In the genomic region with DNA sequence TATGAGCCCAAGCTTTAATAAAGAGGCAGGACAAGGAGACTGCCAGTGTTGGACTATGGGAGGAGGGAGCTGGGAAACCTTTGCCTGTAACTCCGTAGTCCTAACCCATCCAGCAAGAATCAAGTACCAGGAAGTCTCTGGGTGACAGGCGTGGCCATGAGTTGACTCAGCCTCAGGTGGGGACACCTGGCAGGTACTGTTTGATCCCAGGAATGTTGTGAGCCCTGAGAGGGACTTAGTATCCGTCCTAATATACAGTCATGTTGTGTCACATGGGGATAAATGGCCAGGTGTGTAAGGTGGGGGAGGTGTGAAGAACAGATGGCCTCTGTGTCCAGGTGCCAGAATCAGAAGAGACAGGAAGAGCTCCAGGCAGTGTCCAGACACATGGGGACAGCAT, we compare ENCODE assay signal across 30 mouse cellular contexts. TPM values are rescaled to one million over a fixed set of nuclear protein-coding genes. Genes with fewer than 3 reads are reported as not detected.
A peak's percentile ranks its signal among the peaks of the same experiment; 100 is the strongest.
DNase-seq lines count a peak whose midpoint lies in the region; ATAC-seq lines count a peak whose summit lies in the region.
"Had no signal": no experiment of that assay in that cellular context is flagged by ENCODE, and none has a peak within 500 bp of the region (broad histone marks: within the 10 kb centered on the region; RNA-seq: fewer than 3 reads in every experiment).

No protein-coding gene starts in this region.

- no peak overlapping the region for H3K4me2 ChIP-seq in intestine, embryonic 16.5 days (ENCODE audit: low read depth, low read length)
- no peak overlapping the region for H3K4me2 ChIP-seq in stomach, embryonic 15.5 days
- H3K4me2 ChIP-seq in hindbrain, embryonic 11.5 days (replicated peaks; ENCODE audit: low read depth, low read length), result no peak overlapping the region
- H3K4me2 ChIP-seq: embryonic facial prominence, embryonic 13.5 days; heart, embryonic 13.5 days; hindbrain, embryonic 13.5 days had no signal

- no peaks in the 10 kb centered on the region for H3K36me3 ChIP-seq in intestine, embryonic 16.5 days (ENCODE audit: control insufficient read depth, insufficient read depth, low read length)
- no peaks in the 10 kb centered on the region for H3K36me3 ChIP-seq in stomach, embryonic 15.5 days
- no peaks in the 10 kb centered on the region for H3K36me3 ChIP-seq in hindbrain, embryonic 11.5 days (ENCODE audit: control insufficient read depth, insufficient read depth, low read length)
- no peaks in the 10 kb centered on the region for H3K36me3 ChIP-seq in forebrain, embryonic 10.5 days (replicated peaks)
- H3K36me3 ChIP-seq: embryonic facial prominence, embryonic 10.5 days; embryonic facial prominence, embryonic 13.5 days; heart, embryonic 13.5 days; hindbrain, embryonic 13.5 days had no signal

- peak; percentile 72 for ATAC-seq in intestine, embryonic 16.5 days
- ATAC-seq in stomach, embryonic 15.5 days (ENCODE audit: insufficient read depth, low FRiP score, low read depth), result 0 out of 2 replicates have a peak, but pooled peaks have one; percentile 22
- ATAC-seq in hindbrain, embryonic 11.5 days (ENCODE audit: low FRiP score), result no peak
- ATAC-seq: activated CD4-positive, CD25-positive, alpha-beta regulatory T cell, adult 4 months; CD4-positive, CD25-positive, alpha-beta regulatory T cell, adult 4 months; forebrain, embryonic 14.5 days; forebrain, postnatal 0 days; hindbrain, embryonic 16.5 days had no signal

- no peak overlapping the region for H3K4me3 ChIP-seq in intestine, embryonic 16.5 days (ENCODE audit: low read length)
- H3K4me3 ChIP-seq in stomach, embryonic 15.5 days (replicated peaks), result no peak overlapping the region
- no peak overlapping the region for H3K4me3 ChIP-seq in hindbrain, embryonic 11.5 days (ENCODE audit: low read depth, low read length)
- no peak overlapping the region for H3K4me3 ChIP-seq in forebrain, embryonic 10.5 days
- H3K4me3 ChIP-seq: embryonic facial prominence, embryonic 10.5 days; embryonic facial prominence, embryonic 13.5 days; erythroblast, embryonic 14.5 days; gastrocnemius, adult 2 months; heart, embryonic 13.5 days; hindbrain, embryonic 13.5 days had no signal

- DNase-seq in testis, postnatal 10 days (ENCODE audit: low spot score), result peak; percentile 17
- DNase-seq in testis, postnatal 14 days (ENCODE audit: low spot score), result no peak
- no peak for DNase-seq in left cerebral cortex, adult 18-20 months (ENCODE audit: low spot score in 2 of 2)
- no peak for DNase-seq in hindbrain, embryonic 11.5 days (ENCODE audit: low spot score)
- no peak for DNase-seq in forebrain, embryonic 10.5 days (ENCODE audit: extremely low spot score, low spot score)
- DNase-seq: adrenal gland, adult 8-10 months; adrenal gland, postnatal 25 days; cerebellum, adult 11-12 months; cerebellum, adult 8-10 months; cerebellum, postnatal 10 days; cerebellum, postnatal 36 days; embryo, embryonic 11 days; forebrain, postnatal 0 days; gastrocnemius, adult 2 months; gastrocnemius, postnatal 14 days; heart, adult 18-20 months; heart, postnatal 14 days had no signal

- peak overlapping the region; percentile 59 for H3K27ac ChIP-seq in intestine, embryonic 16.5 days (ENCODE audit: low read length)
- H3K27ac ChIP-seq in stomach, embryonic 15.5 days, result no peak overlapping the region
- no peak overlapping the region for H3K27ac ChIP-seq in hindbrain, embryonic 11.5 days (ENCODE audit: low read depth, low read length)
- no peak overlapping the region for H3K27ac ChIP-seq in forebrain, embryonic 10.5 days
- H3K27ac ChIP-seq: embryonic facial prominence, embryonic 10.5 days; embryonic facial prominence, embryonic 13.5 days; gastrocnemius, adult 2 months; heart, embryonic 13.5 days; hindbrain, embryonic 13.5 days had no signal

- WGBS in intestine, embryonic 16.5 days, result 50% methylated on average over 3 of the region's 3 CpGs
- 56% methylated on average over 3 of the region's 3 CpGs for WGBS in stomach, embryonic 15.5 days
- WGBS in hindbrain, embryonic 11.5 days, result 69% methylated on average over 3 of the region's 3 CpGs
- WGBS in forebrain, embryonic 10.5 days, result 78% methylated on average over 3 of the region's 3 CpGs

- 0 out of 2 replicates have a peak, but pooled peaks cover 11% of the 10 kb centered on the region for H3K4me1 ChIP-seq in intestine, embryonic 16.5 days (ENCODE audit: control insufficient read depth, insufficient read depth, low read length)
- H3K4me1 ChIP-seq in stomach, embryonic 15.5 days, result no peaks in the 10 kb centered on the region
- no peaks in the 10 kb centered on the region for H3K4me1 ChIP-seq in hindbrain, embryonic 11.5 days (replicated peaks; ENCODE audit: control insufficient read depth, insufficient read depth, low read length)
- peaks cover 6% of the 10 kb centered on the region; the same call in 1 of the 2 replicates for H3K4me1 ChIP-seq in forebrain, embryonic 10.5 days
- H3K4me1 ChIP-seq: heart, embryonic 13.5 days had no signal

- H3K9me3 ChIP-seq in intestine, embryonic 16.5 days (ENCODE audit: control insufficient read depth, low read length), result no peaks in the 10 kb centered on the region
- H3K9me3 ChIP-seq in stomach, embryonic 15.5 days, result no peaks in the 10 kb centered on the region
- no peaks in the 10 kb centered on the region for H3K9me3 ChIP-seq in hindbrain, embryonic 11.5 days (ENCODE audit: control insufficient read depth, low read length)
- H3K9me3 ChIP-seq in forebrain, embryonic 10.5 days, result peaks cover 10% of the 10 kb centered on the region; the same call in 1 of the 2 replicates
- H3K9me3 ChIP-seq: embryonic facial prominence, embryonic 13.5 days; hindbrain, embryonic 13.5 days had no signal

- no peak overlapping the region for H3K9ac ChIP-seq in intestine, embryonic 16.5 days (ENCODE audit: low read depth, low read length)
- no peak overlapping the region for H3K9ac ChIP-seq in stomach, embryonic 15.5 days
- H3K9ac ChIP-seq in hindbrain, embryonic 11.5 days (ENCODE audit: low read depth, low read length), result no peak overlapping the region
- H3K9ac ChIP-seq: embryonic facial prominence, embryonic 13.5 days; forebrain, postnatal 0 days; heart, embryonic 13.5 days; hindbrain, embryonic 13.5 days had no signal

- no peaks in the 10 kb centered on the region for H3K27me3 ChIP-seq in intestine, embryonic 16.5 days (replicated peaks; ENCODE audit: control insufficient read depth, insufficient read depth, low read length)
- no peaks in the 10 kb centered on the region for H3K27me3 ChIP-seq in stomach, embryonic 15.5 days (replicated peaks)
- no peaks in the 10 kb centered on the region for H3K27me3 ChIP-seq in hindbrain, embryonic 11.5 days (ENCODE audit: control insufficient read depth, insufficient read depth, low read length)
- no peaks in the 10 kb centered on the region for H3K27me3 ChIP-seq in forebrain, embryonic 10.5 days (ENCODE audit: poor library complexity, severe bottlenecking)
- H3K27me3 ChIP-seq: embryonic facial prominence, embryonic 13.5 days; heart, embryonic 13.5 days; hindbrain, embryonic 13.5 days had no signal

RNA-seq across cellular contexts. Expression of a gene that starts 19.4 kb away (rescaled TPM):
- 52.2 and 52.5 TPM in 2 replicates for polyA plus RNA-seq in intestine, embryonic 16.5 days (2015; fragmentation: Nextera tagmentation; extraction: Ambion mirVana)
- 21.7 and 22.9 TPM in 2 replicates for polyA plus RNA-seq in stomach, embryonic 15.5 days (2015; fragmentation: Nextera tagmentation; extraction: Ambion mirVana)
- total RNA-seq in left cerebral cortex, adult 18-20 months (2021), result 100 to 1,000 TPM; 824 to 876 TPM
- 63.4 and 64.4 TPM in 2 replicates for polyA plus RNA-seq in hindbrain, embryonic 11.5 days (2014; fragmentation: Nextera tagmentation; extraction: Ambion mirVana)
- 21.0 and 21.5 TPM in 2 replicates for polyA plus RNA-seq in forebrain, embryonic 10.5 days (2016; fragmentation: Nextera tagmentation; extraction: Ambion mirVana)
- polyA plus RNA-seq: erythroblast, embryonic 14.5 days had no signal

RNA-seq across cellular contexts. Expression of a gene that starts 22.9 kb away (rescaled TPM):
- 4.1 and 4.5 TPM in 2 replicates for polyA plus RNA-seq in intestine, embryonic 16.5 days (2015; fragmentation: Nextera tagmentation; extraction: Ambion mirVana)
- polyA plus RNA-seq in stomach, embryonic 15.5 days (2015; fragmentation: Nextera tagmentation; extraction: Ambion mirVana), result 2.6 and 3.4 TPM in 2 replicates
- total RNA-seq in left cerebral cortex, adult 18-20 months (2021), result 100 to 1,000 TPM; 231 to 252 TPM
- polyA plus RNA-seq in hindbrain, embryonic 11.5 days (2014; fragmentation: Nextera tagmentation; extraction: Ambion mirVana), result 3.9 and 6.0 TPM in 2 replicates
- polyA plus RNA-seq in forebrain, embryonic 10.5 days (2016; fragmentation: Nextera tagmentation; extraction: Ambion mirVana), result 2.3 and 2.4 TPM in 2 replicates
- total RNA-seq: hematopoietic stem cell, adult 5-6 weeks had no signal
- polyA plus RNA-seq: activated CD4-positive, CD25-positive, alpha-beta regulatory T cell, adult 4 months; CD4-positive, CD25-positive, alpha-beta regulatory T cell, adult 4 months had no signal

RNA-seq across cellular contexts. Expression of a gene that starts 26.9 kb away (rescaled TPM):
- polyA plus RNA-seq in intestine, embryonic 16.5 days (2015; fragmentation: Nextera tagmentation; extraction: Ambion mirVana), result 1.6 TPM in 2 replicates
- polyA plus RNA-seq in stomach, embryonic 15.5 days (2015; fragmentation: Nextera tagmentation; extraction: Ambion mirVana), result 1.3 and 1.6 TPM in 2 replicates
- total RNA-seq in left cerebral cortex, adult 18-20 months (2021), result 1 to 10 TPM; 1.1 to 1.3 TPM
- polyA plus RNA-seq in hindbrain, embryonic 11.5 days (2014; fragmentation: Nextera tagmentation; extraction: Ambion mirVana), result 8.9 and 9.5 TPM in 2 replicates
- polyA plus RNA-seq in forebrain, embryonic 10.5 days (2016; fragmentation: Nextera tagmentation; extraction: Ambion mirVana), result 3.0 and 3.2 TPM in 2 replicates
- total RNA-seq: adrenal gland, adult 8-10 months; adrenal gland, postnatal 25 days; gastrocnemius, adult 2 months; gastrocnemius, postnatal 14 days had no signal
- polyA plus RNA-seq: activated CD4-positive, CD25-positive, alpha-beta regulatory T cell, adult 4 months; CD4-positive, CD25-positive, alpha-beta regulatory T cell, adult 4 months had no signal

RNA-seq across cellular contexts. Expression of a gene that starts 58.7 kb away (rescaled TPM):
- 0.09 and 0.55 TPM in 2 replicates for polyA plus RNA-seq in intestine, embryonic 16.5 days (2015; fragmentation: Nextera tagmentation; extraction: Ambion mirVana)
- 0.85 and 1.1 TPM in 2 replicates for polyA plus RNA-seq in stomach, embryonic 15.5 days (2015; fragmentation: Nextera tagmentation; extraction: Ambion mirVana)
- 1 to 10 TPM; 1.3 TPM for total RNA-seq in left cerebral cortex, adult 18-20 months (2021)
- polyA plus RNA-seq in hindbrain, embryonic 11.5 days (2014; fragmentation: Nextera tagmentation; extraction: Ambion mirVana), result 6.4 and 7.4 TPM in 2 replicates
- polyA plus RNA-seq in forebrain, embryonic 10.5 days (2016; fragmentation: Nextera tagmentation; extraction: Ambion mirVana), result 0.95 and 1.1 TPM in 2 replicates
- total RNA-seq: adrenal gland, adult 8-10 months; adrenal gland, postnatal 25 days; hematopoietic stem cell, adult 5-6 weeks; MEL had no signal
- polyA plus RNA-seq: activated CD4-positive, CD25-positive, alpha-beta regulatory T cell, adult 4 months; CD4-positive, CD25-positive, alpha-beta regulatory T cell, adult 4 months; erythroblast, embryonic 14.5 days had no signal
